Mouse (Mus musculus) bone marrow macrophage, adult 2 months (primary cell): ENCODE results near the gene Shisa3. TPM values are rescaled to one million over a fixed set of nuclear protein-coding genes. Genes with fewer than 3 reads are reported as not detected.

Experiments used
- H3K27ac ChIP-seq: 2 replicates; pipeline ENCODE4 v1.5.1; 2012; ENCODE audit warnings: low read depth, low read length; ENCODE audit not compliant: insufficient read depth
- H3K4me1 ChIP-seq: 2 replicates; pipeline ENCODE4 v1.6.1; 2012; ENCODE audit warnings: low read length; ENCODE audit not compliant: control insufficient read depth, insufficient read depth
- H3K4me3 ChIP-seq: 2 replicates; pipeline ENCODE4 v1.5.1; 2012; ENCODE audit warnings: mild to moderate bottlenecking, low read length, moderate library complexity; ENCODE audit not compliant: insufficient read depth
- CTCF ChIP-seq: IDR thresholded peaks from 2 replicates; pipeline ENCODE4 v1.5.1; 2012; ENCODE audit warnings: low read depth, mild to moderate bottlenecking, low read length, moderate library complexity
- POLR2A ChIP-seq: IDR thresholded peaks from 2 replicates; pipeline ENCODE4 v1.6.1; 2012; ENCODE audit warnings: mild to moderate bottlenecking, low read depth, low read length, borderline replicate concordance
- polyA plus RNA-seq: library from polyadenylated mRNA; stranded (reverse); fragments of >200 nt; gene quantifications from 2 replicates; pipeline ENCODE4 v1.2.4, GENCODE M21; 2012; ENCODE audit not compliant: missing spikeins, insufficient read depth, insufficient read length

The Shisa3 gene
- polyA plus RNA-seq, 1 experiment = not detected

GRCm38 (mm10) chr5:67631261-67631660, 23.6 kb downstream of the Shisa3 start:
- peaks cover 7% of the 10 kb centered on the region for H3K4me1 ChIP-seq
- TF ChIP-seq POLR2A (no peak), CTCF (no peak)
- no peak overlapping the region for H3K4me3 ChIP-seq
- H3K27ac ChIP-seq = no peak overlapping the region

DNA sequence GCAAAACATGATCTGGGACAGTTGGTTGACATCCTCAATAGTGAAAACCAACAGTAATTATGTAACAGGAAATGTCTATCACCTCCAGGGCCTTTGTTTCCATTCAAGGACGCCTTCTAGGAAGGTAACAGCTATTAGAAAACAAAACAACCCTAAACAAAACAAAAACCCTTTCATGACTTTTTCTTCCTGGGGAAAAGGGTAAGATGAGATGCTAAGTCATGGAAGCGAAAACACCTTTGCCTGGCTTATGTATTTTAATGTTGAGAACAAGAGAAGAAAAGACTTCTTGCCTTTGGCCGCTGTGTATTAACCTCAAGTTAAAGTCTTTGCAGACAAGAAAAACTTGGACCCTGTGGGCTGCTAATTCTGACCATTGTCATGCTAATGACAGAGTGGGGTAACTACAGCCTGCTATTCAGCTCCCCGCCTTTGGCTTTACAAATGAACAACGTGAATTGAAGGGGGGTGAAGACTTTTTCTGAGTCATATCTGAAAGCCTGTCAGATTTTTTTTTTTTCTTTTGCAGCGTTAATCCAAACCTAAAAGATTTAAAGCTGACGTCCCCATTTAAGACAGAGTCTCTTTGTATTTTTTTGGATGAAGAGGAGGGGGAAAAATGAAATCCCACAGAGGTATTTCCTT, 25.6 kb downstream of the Shisa3 start:
- peaks cover 7% of the 10 kb centered on the region for H3K4me1 ChIP-seq
- H3K4me3 ChIP-seq = no peak overlapping the region

DNA sequence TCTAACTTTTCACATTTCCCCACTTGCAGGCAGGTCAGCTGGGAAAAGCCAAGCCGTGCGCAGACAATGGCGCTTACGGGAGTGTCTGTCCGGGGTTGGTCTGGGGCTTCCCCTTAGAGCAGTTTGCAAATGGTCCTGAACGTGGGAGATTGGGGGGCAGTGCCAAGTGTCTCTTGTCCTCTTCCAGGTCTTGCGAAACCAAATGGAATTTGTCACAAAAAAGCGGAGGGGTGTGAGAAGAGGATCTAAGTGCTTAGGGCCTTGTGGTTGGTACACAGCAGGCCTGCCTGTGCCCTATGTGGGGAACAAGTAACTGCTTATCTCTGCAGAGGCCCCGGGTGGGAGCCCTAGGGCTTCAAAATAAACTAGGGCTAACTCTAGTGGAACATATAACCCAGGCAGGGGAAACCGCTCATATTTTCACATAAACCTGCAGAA, 26.2 kb downstream of the Shisa3 start:
- peaks cover 7% of the 10 kb centered on the region for H3K4me1 ChIP-seq
- no peak overlapping the region for H3K4me3 ChIP-seq
- TF ChIP-seq POLR2A (no peak), CTCF (no peak)
- no peak overlapping the region for H3K27ac ChIP-seq

More for the DNA sequence above, 25.6 kb downstream of the Shisa3 start:
- no peak for TF ChIP-seq CTCF
- TF ChIP-seq POLR2A = no peak
- H3K27ac ChIP-seq = no peak overlapping the region

DNA sequence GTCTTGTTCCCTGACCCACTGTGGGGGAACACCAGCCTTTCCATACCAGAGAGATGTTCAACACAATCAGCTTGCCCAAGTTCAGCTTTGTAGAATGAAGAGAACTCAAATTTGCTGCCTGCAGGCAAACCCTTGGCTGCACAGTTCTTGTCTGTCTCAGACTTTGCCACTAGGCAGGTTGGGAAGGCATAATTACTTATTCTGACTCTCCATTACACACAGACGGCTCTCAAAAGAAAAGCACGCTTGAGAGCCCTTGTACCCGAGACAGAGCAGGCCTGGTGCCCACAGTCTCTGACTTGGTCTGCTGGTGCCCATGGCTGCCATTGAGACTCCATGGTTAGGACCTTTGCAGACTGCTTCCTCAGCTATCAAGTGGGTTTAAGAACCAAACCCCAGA, 26.7 kb downstream of the Shisa3 start:
- no peak overlapping the region for H3K27ac ChIP-seq
- TF ChIP-seq POLR2A (no peak), CTCF (no peak)
- H3K4me1 ChIP-seq = peaks cover 7% of the 10 kb centered on the region
- no peak overlapping the region for H3K4me3 ChIP-seq

DNA sequence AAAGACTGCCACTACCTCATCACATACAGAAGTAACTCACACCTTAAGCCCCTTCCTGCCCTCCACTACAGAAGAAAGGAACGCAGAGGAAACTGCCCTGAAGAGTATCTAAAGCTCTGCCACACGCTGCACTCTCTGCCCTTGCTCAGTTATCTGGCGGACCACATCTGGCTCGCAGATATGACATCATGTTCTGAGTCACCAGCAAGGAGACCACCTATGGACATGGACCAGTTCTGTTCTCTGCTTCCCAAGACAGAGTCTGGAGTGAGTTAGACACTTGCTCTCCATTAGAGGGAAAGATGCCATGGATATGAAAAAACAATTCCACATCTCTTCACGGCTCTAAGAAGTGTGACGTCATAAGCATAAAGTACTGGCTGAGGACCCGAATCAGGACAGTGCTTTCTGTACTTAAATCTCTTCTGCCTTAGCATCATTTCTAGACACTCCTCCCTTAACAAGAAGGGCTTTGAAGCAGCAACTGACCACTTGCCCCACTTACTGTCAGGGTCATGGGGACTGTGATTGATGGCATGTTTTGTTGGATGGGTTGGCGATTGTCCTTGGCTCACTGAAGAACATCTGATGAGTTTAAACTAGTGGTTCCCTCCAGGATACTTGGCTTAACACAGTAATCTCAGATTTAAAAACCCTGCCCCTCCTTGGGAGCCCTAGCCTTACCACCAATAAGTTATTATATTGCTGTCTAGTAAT, 33.1 kb downstream of the Shisa3 start:
- peaks cover 18% of the 10 kb centered on the region for H3K4me1 ChIP-seq
- TF ChIP-seq POLR2A (no peak), CTCF (no peak)
- no peak overlapping the region for H3K27ac ChIP-seq
- H3K4me3 ChIP-seq = no peak overlapping the region

GRCm38 (mm10) chr5:67641406-67642120, 33.9 kb downstream of the Shisa3 start:
- Histone ChIP-seq H3K4me1 (peaks cover 18% of the 10 kb centered on the region), H3K4me3 (no peak overlapping the region), H3K27ac (no peak overlapping the region)
- TF ChIP-seq POLR2A = no peak
- TF ChIP-seq CTCF = no peak

GRCm38 (mm10) chr5:67643537-67644255, 36.0 kb downstream of the Shisa3 start:
- H3K4me3 ChIP-seq = no peak overlapping the region
- no peak overlapping the region for H3K27ac ChIP-seq
- TF ChIP-seq CTCF (no peak), POLR2A (no peak)
- H3K4me1 ChIP-seq = peaks cover 18% of the 10 kb centered on the region

DNA sequence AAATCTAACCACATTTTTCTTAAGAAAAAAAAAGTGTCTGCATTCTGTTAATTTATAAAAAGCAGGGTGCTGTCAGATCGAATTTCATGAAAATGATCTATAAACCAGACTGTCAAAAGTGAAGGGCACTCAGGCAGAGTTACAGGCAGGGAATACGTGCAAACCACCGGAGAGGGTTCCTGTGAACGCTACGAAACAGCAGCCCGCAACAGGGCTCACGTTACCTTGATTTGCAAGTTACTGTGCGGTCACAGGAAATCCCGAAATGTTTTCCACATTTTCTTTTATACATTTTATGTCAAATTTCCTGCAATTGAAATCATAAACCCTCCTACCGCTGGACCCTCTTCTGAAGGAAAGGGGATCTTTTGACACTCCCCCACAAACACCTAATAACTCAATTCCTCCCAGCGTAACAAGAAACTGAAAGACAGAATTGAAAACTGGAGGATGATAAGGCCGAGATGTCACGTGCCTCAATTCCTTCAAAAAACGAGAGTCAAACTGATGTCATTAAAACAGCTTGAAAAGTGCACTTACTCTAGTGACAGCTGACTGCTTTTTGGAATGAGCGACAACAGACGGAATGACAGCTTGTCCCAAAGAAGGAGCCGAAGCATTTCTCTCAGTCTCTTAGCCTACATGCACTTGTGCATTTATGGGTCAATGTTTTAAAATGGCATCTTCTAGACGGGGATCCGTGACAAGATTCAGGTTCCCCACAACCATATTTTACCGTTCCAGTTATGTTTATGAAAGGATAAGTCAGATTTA, 39.3 kb downstream of the Shisa3 start:
- Histone ChIP-seq H3K4me3 (no peak overlapping the region), H3K4me1 (peaks cover 18% of the 10 kb centered on the region), H3K27ac (no peak overlapping the region)
- TF ChIP-seq POLR2A (no peak), CTCF (no peak)

GRCm38 (mm10) chr5:67647568-67647967, 39.9 kb downstream of the Shisa3 start:
- Histone ChIP-seq H3K4me1 (peaks cover 13% of the 10 kb centered on the region), H3K27ac (no peak overlapping the region), H3K4me3 (no peak overlapping the region)
- TF ChIP-seq CTCF (no peak), POLR2A (no peak)
